Mouse (Mus musculus) thymus, postnatal 10 days (tissue): ENCODE measurements around the gene Odf2.

Experiments used
- DNase-seq, 2 experiments: peaks; one replicate each; pipeline ENCODE4 v3.0.0; 2021; ENCODE audit warnings: low spot score in 2 of 2

Gene Odf2

GRCm38 (mm10) chr2:29889066-29889944 lies at the start of gene Odf2:
TSS of gene Odf2 (plus strand) at chr2:29889221.
- DNase-seq, result peak; percentile 99 to 100

DNA sequence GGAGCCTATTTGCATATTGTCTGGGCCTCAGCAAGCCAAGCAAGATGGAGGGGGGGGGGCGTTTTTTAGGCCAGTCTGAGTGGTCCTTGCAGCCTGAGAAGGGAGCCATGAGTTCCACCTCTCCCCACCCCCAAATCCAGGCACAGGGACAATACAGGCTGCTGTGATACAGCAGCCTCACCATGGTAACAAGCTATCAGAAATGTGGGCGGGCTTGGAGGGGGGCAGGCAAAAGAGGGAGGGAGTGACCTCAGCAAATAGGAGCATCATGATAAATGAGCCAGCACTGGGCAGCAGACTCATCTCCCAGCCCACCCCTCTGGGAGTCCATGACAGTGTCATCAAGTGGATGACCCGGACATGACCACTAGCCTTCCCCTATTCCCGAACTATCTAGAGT lies 49.6 kb upstream of the Odf2 start:
- DNase-seq, result no peak

DNA sequence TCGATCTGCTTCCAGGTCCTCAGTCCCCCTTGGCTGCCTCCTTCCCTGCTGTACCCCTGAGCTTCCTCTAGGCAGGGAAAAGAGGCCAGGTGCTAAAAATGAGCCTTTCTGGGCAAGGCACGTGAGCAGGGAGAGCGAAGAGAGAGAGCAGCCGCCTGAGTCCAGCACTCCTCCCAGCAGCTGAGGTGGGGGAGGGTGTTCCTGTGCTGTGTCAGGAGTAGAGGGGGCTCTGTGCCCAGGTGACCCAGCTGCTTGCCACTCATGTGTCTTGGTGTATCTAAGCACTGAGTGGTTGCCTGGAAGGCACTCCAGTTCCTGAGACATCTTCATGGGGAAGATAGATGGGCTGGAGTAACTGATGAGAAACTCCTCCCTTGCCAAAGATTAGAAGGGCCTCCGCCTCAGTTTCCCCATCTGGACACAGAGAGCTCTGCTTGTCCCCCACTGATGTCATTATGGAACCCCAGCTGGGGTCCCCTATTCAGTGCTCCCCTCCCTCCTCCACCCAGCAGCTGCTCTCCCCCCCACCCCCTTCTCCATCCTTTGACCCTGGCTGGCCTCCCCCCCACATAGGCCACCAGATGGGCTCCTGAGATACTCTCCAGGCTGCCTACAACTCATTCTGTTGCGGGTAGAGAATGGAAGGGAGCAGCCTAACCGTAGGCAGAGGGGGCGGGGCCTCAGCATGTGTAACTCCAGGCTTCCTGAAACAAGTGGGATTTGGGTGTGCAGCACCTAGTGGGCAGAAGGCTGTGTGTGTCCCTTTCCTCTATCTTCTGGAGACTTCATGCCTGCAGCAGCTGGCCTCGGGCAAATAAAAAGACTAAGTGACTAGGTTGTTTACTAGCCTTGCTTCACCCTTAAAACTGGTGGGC lies 45.6 kb upstream of the Odf2 start:
- DNase-seq, result no peak

DNA sequence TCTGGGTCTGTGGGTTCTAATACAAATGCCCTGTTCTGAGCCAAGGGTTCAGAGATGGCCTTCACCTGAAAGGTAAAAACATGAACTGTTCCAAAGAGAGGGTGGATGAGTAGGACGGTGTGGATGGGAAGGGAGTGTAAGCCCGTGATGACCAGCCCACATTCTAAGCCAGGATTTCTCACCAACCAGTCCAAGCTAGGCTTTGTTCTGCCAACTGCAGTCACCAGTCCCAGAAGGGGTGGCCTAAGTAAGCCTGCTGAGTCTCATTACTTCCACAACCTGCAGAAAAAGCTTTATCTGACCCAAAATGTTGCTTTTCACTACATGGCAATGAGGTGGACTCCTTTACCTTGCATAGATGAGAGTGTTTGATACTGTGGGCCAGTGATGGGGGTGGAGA lies 44.9 kb upstream of the Odf2 start:
- no peak for DNase-seq

- no peak for DNase-seq
Observed at GRCm38 (mm10) chr2:29844661-29845060, 44.4 kb upstream of the Odf2 start.

DNA sequence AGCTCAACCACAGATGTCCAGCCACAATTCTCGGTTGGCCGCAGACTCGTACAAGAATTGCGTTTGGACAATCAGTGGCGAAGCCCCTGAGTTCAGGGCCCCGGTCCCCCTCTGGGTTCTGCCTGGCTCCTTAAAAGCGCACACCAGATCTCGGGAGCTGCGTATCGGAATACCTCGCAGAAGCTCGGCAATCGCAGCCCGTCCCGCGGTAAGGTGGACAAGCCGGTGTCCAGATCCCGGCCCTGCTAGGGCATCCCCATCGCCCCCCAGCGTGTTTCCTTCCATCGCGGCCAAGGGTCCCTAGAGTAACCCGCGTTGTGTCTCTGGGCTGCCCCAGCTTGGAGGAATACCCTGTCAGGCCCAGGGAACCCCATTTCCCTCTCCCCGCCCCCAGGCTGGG lies 43.4 kb upstream of the Odf2 start:
- no peak for DNase-seq

GRCm38 (mm10) chr2:29846061-29846853 lies 42.8 kb upstream of the Odf2 start:
- no peak for DNase-seq

DNA sequence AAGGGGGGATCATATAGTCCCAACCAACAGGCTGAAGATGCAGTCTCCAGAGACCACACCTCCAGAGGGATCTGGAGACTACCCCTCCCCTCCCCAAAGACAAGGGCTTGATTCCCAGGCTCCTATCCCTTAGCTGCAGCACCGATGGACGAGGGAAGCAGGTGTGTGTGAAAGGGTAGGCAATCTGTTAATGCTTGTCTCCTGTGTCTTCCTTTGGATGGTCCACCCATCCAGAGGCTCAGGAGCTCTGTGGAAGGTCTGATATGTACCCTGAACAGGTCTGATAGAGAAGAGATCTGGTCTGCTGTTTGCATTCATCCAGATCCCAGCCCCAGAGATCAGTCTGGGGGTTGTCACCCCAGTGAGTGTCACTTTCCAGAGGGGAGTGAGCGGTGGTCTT lies 42.1 kb upstream of the Odf2 start:
- DNase-seq, result no peak

DNA sequence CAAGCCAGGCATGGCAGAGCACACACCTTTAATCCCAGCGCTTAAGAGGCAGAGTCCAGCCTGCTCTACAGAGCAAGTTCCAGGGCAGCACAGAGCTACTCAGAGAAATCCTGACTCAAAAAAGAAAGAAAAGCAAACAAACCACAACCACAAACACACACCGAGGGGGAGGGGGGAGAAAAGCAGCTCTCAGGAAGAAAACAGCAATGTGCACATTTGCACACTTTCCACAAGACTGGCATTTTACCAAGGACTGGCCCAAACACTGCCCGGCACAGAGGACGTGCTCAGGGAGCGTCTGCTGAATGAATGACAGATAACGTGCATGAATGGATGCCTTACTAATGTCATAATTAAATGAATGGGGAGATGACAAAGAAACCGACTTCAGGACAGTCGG lies 40.0 kb upstream of the Odf2 start:
- no peak for DNase-seq

DNA sequence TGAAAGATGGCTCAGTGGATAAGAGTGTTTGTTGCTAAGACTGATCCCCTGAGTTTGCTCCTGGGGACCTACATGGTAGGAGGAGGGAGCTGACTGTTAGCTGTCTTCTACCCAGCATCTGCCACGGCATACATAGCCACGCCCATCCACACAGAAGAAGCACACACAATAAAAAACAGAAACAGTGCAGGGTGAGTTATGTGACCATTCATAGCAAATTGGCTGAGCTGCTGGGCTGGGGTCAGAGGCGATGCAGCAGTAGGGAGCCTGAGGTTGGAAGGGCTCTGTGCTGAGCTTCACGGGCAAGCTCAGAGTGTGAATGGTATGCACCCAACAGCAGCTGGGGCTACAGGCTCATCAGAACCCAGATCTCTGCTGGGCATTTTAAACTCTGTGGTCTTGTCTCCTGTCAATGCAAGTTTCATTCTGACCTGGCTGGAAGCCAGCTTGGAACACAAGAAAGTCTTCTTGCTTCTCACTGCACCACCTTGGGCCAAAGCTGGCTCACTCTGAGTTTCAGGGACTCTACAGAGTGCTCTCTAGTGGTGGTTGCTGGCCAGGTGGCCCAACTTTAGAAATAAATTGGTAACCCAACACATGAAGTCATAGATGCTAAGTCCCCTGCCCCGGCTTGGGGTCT lies 39.1 kb upstream of the Odf2 start:
- DNase-seq, result no peak

DNA sequence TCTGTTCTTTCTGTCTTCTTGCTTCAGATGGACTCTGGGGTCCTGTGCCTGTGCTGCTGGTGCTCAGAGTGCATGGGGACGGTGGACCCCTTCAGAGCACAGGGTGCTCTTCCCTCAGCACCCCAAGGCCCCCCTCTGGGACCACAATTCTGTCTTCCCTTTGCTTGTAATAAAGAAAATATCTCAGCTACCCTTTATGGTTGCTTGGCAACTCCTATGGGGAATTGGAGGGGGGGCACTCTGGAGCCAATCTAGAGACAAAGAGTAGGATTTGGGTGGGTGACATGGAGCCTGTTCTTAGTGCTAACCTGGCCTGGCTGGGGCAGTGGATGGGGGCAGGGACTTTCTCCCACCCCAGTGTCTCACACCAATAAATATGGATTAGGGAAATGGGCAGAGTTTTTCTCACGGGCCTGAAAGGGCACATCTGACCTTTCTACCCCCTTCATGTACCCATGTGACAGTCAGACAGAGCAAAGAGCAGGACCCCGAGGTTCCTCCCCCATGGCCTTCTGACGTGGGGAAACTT lies 36.0 kb upstream of the Odf2 start:
- DNase-seq, result no peak

DNA sequence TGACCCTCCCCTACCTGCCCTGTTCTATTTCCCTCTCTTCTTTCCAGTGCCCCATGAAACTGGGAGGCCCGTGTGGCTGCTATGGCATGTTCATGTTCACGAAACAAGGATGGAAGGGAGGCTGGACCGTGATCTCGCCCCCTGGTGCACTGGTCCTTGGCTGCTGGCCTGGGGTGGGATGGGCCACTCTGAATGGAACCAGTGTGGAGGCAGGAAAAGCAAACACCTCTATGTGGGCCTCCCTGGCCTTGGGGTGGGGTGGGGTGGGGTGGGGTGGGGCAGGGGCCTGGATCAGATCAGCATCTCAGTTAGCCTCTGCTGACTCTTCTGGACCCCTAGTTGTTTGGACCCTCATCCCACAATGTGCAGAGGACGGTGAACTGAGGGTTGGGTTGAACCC lies 35.3 kb upstream of the Odf2 start:
- no peak for DNase-seq

GRCm38 (mm10) chr2:29855585-29856210 lies 33.3 kb upstream of the Odf2 start:
- DNase-seq, result no peak

DNA sequence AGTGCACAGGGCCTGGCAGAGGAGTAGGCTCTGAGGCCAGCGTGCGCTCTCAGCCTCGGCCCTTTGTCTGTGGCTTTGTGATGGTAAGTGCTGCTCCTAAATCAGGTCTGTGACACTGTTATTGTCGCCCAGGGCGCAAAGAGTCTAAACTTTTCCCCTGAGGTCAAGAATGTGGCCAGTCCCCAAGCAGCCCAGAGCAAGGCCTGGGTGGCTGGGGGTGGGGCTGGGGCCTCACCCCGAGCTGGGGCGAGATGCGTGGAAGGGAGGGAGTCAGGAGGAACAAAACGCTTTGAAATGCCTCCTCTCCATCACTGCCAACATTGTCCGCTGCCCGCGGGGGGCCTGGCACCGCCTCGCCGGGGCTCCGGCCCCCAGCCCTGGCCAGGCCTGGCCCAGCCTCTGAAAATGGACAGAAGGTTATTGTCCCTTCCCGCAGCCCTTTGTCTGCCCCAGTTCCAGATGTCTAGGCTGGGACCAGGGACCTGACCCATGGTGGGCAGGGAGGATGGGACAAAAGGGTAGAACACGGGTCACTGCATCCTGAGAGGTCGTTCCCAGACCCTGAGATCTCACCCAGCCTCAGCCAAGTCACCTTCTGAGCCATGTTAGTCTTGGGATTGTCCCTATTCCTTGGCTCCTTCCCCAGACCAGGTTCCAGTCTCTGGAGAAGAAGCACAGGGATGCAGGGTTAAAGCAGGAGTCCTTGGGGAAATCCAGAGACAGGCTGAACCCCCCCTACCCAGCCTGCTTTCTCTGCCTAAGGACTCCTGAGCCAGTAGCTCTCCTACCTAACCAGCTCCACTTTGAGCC lies 32.4 kb upstream of the Odf2 start:
- DNase-seq, result no peak

DNA sequence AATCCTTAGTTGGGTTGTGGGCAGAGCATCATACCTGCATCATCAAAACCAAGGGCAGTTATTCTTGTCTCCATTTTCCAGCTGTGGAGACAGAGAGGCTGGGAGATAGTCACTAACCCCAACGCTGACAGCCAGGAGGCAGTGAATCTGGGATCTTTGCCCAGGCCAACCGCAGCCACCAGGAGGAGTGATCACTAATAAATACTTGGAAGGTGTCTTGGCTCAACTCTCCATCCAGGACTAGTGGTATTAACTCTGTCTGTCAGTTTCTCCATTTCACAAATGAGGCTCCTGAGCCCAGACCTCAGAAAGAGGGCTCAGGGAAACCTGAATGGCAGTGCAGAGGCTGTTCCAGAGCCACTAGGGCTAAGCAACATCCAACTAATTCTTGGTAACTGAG lies 31.7 kb upstream of the Odf2 start:
- no peak for DNase-seq

- DNase-seq, result no peak
Observed at GRCm38 (mm10) chr2:29857967-29858366, 31.1 kb upstream of the Odf2 start.

- peak; percentile 29 to 62 for DNase-seq
Observed at GRCm38 (mm10) chr2:29858748-29859473, 30.1 kb upstream of the Odf2 start.

- DNase-seq, result no peak
Observed at GRCm38 (mm10) chr2:29865125-29865524, 23.9 kb upstream of the Odf2 start.

- peak; percentile 76 to 81 for DNase-seq
Observed at GRCm38 (mm10) chr2:29868949-29869645, 19.9 kb upstream of the Odf2 start, which contains the start of gene Cercam. TSS of gene Cercam (plus strand) at chr2:29869164.
